ENCODE assay signal across 10 mouse cellular contexts in the genomic region with DNA sequence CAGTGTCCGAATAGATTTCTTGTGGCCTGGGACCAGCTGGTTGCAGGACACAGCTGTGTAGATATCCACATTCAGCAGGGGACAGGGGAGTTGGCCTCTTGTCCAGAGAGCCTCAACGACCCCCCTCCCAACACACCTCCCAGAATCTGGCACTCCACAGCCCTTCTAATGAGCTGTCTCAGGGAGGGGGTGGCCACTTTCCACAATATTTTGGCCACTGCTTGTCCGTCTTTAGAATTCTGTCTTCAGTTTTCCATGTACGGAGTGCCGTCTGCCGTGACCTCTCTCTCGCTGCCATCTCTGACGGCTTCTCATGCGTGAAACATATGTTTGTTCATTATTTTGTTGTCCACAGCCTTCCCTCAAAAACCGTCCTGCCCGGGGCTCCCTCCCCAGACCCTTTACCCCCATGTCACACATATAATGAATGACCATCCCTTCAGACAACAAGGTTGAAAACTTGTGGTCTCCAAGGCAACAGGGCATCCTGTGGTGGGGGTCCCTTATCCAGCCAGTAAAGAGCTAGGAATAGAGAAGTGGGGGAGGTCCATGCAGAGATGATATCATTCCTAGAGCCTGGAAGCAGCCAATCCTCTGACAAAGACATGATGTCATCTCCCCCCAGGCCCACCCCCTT.
DNase-seq lines count a peak whose midpoint lies in the region; ATAC-seq lines count a peak whose summit lies in the region.
"Had no signal": no experiment of that assay in that cellular context is flagged by ENCODE, and none has a peak within 500 bp of the region (broad histone marks: within the 10 kb centered on the region; RNA-seq: fewer than 3 reads in every experiment).

No protein-coding gene starts in this region.

- ATAC-seq in intestine, embryonic 16.5 days = 0 out of 2 replicates have a peak, but pooled peaks have one; percentile 22
- no peak for ATAC-seq in intestine, embryonic 15.5 days
- peak; percentile 95 for ATAC-seq in hindbrain, embryonic 11.5 days (ENCODE audit: low FRiP score)
- ATAC-seq in midbrain, embryonic 15.5 days (replicated peaks) = peak; percentile 88
- no peak for ATAC-seq in cerebellum, adult (ENCODE audit: insufficient number of reproducible peaks, low FRiP score, low TSS enrichment)

- WGBS in intestine, embryonic 16.5 days = 60% methylated on average over 11 of the region's 11 CpGs
- WGBS in intestine, embryonic 15.5 days = 68% methylated on average over 11 of the region's 11 CpGs
- WGBS in hindbrain, embryonic 11.5 days = 17% methylated on average over 11 of the region's 11 CpGs
- 41% methylated on average over 11 of the region's 11 CpGs for WGBS in midbrain, embryonic 15.5 days

- no peak overlapping the region for H3K4me2 ChIP-seq in intestine, embryonic 16.5 days (ENCODE audit: low read depth, low read length)
- H3K4me2 ChIP-seq in intestine, embryonic 15.5 days (replicated peaks) = no peak overlapping the region
- H3K4me2 ChIP-seq in hindbrain, embryonic 11.5 days (replicated peaks; ENCODE audit: low read depth, low read length) = peak overlapping the region; percentile 20
- 0 out of 2 replicates have a peak overlapping the region, but pooled peaks have one; percentile 8 for H3K4me2 ChIP-seq in midbrain, embryonic 15.5 days

- H3K27ac ChIP-seq in intestine, embryonic 16.5 days (ENCODE audit: low read length) = no peak overlapping the region
- no peak overlapping the region for H3K27ac ChIP-seq in intestine, embryonic 15.5 days
- peak overlapping the region; percentile 77 for H3K27ac ChIP-seq in hindbrain, embryonic 11.5 days (ENCODE audit: low read depth, low read length)
- no peak overlapping the region for H3K27ac ChIP-seq in midbrain, embryonic 15.5 days
- H3K27ac ChIP-seq: liver, embryonic 14.5 days had no signal

- peaks cover 10% of the 10 kb centered on the region for H3K4me1 ChIP-seq in intestine, embryonic 16.5 days (ENCODE audit: control insufficient read depth, insufficient read depth, low read length)
- peaks cover 9% of the 10 kb centered on the region for H3K4me1 ChIP-seq in intestine, embryonic 15.5 days (replicated peaks)
- peaks cover 15% of the 10 kb centered on the region for H3K4me1 ChIP-seq in hindbrain, embryonic 11.5 days (replicated peaks; ENCODE audit: control insufficient read depth, insufficient read depth, low read length)
- peaks cover 23% of the 10 kb centered on the region for H3K4me1 ChIP-seq in midbrain, embryonic 15.5 days

- peak; percentile 88 for DNase-seq in embryo, embryonic 10.5 days (ENCODE audit: low spot score)
- peak; percentile 78 for DNase-seq in hindbrain, embryonic 11.5 days (ENCODE audit: low spot score)
- no peak for DNase-seq in heart, adult 11 months
- DNase-seq in adrenal gland, adult 8-10 months = no peak
- DNase-seq: heart, postnatal 14 days had no signal

- no peaks in the 10 kb centered on the region for H3K36me3 ChIP-seq in intestine, embryonic 16.5 days (ENCODE audit: control insufficient read depth, insufficient read depth, low read length)
- H3K36me3 ChIP-seq in intestine, embryonic 15.5 days = no peaks in the 10 kb centered on the region
- no peaks in the 10 kb centered on the region for H3K36me3 ChIP-seq in hindbrain, embryonic 11.5 days (ENCODE audit: control insufficient read depth, insufficient read depth, low read length)
- H3K36me3 ChIP-seq in midbrain, embryonic 15.5 days (replicated peaks) = no peaks in the 10 kb centered on the region

- H3K27me3 ChIP-seq in intestine, embryonic 16.5 days (replicated peaks; ENCODE audit: control insufficient read depth, insufficient read depth, low read length) = no peaks in the 10 kb centered on the region
- no peaks in the 10 kb centered on the region for H3K27me3 ChIP-seq in intestine, embryonic 15.5 days (replicated peaks)
- H3K27me3 ChIP-seq in hindbrain, embryonic 11.5 days (ENCODE audit: control insufficient read depth, insufficient read depth, low read length) = no peaks in the 10 kb centered on the region
- no peaks in the 10 kb centered on the region; the same call in 1 of the 2 replicates for H3K27me3 ChIP-seq in midbrain, embryonic 15.5 days (replicated peaks)

- no peak overlapping the region for H3K9ac ChIP-seq in intestine, embryonic 16.5 days (ENCODE audit: low read depth, low read length)
- no peak overlapping the region for H3K9ac ChIP-seq in intestine, embryonic 15.5 days
- H3K9ac ChIP-seq in hindbrain, embryonic 11.5 days (ENCODE audit: low read depth, low read length) = no peak overlapping the region
- H3K9ac ChIP-seq in midbrain, embryonic 15.5 days = no peak overlapping the region
- H3K9ac ChIP-seq: liver, embryonic 14.5 days had no signal

- no peaks in the 10 kb centered on the region for H3K9me3 ChIP-seq in intestine, embryonic 16.5 days (ENCODE audit: control insufficient read depth, low read length)
- H3K9me3 ChIP-seq in intestine, embryonic 15.5 days = no peaks in the 10 kb centered on the region
- H3K9me3 ChIP-seq in hindbrain, embryonic 11.5 days (ENCODE audit: control insufficient read depth, low read length) = no peaks in the 10 kb centered on the region
- no peaks in the 10 kb centered on the region for H3K9me3 ChIP-seq in midbrain, embryonic 15.5 days

- H3K4me3 ChIP-seq in intestine, embryonic 16.5 days (ENCODE audit: low read length) = no peak overlapping the region
- no peak overlapping the region for H3K4me3 ChIP-seq in intestine, embryonic 15.5 days (replicated peaks)
- no peak overlapping the region for H3K4me3 ChIP-seq in hindbrain, embryonic 11.5 days (ENCODE audit: low read depth, low read length)
- no peak overlapping the region for H3K4me3 ChIP-seq in midbrain, embryonic 15.5 days

Comparison
In these comparisons a context has a peak if more than half of its experiments do, and no peak if none do; other contexts are left out.
1. ATAC-seq: peak in intestine, embryonic 16.5 days (single experiment), hindbrain, embryonic 11.5 days (single experiment) and midbrain, embryonic 15.5 days (single experiment); none in intestine, embryonic 15.5 days (single experiment) and cerebellum, adult (single experiment).
2. H3K4me2 ChIP-seq: peak in hindbrain, embryonic 11.5 days (single experiment) and midbrain, embryonic 15.5 days (single experiment); none in intestine, embryonic 16.5 days (single experiment) and intestine, embryonic 15.5 days (single experiment).
3. DNase-seq: peak in embryo, embryonic 10.5 days (single experiment) and hindbrain, embryonic 11.5 days (single experiment); none in heart, adult 11 months (single experiment) and adrenal gland, adult 8-10 months (single experiment).